Mouse (Mus musculus) stomach, postnatal 0 days (tissue): ENCODE data around the gene Prpf4b. TPM values are rescaled to one million over a fixed set of nuclear protein-coding genes. Genes with fewer than 3 reads are reported as not detected.
A peak's percentile ranks its signal among the peaks of the same experiment; 100 is the strongest.
"Not testable (repeated sequence)": the region's sequence is repeated elsewhere in the genome, so short reads cannot be mapped to it uniquely, and the experiment has no call there.

Experiments
- ATAC-seq: fragments of 200-750 bp; cut with Nextera tagmentation; 2 replicates; pipeline ENCODE4 v1.8.0; 2017; ENCODE audit not compliant: low FRiP score, low TSS enrichment
- DNase-seq: peaks from one replicate; pipeline ENCODE4 v3.0.0-alpha.2; 2016; ENCODE audit warnings: low spot score
- H3K27ac ChIP-seq: fragments of 300-500 bp; sonication (generic); replicated peaks from 2 replicates; pipeline ENCODE4 v1.5.1; 2014; ENCODE audit warnings: mild to moderate bottlenecking, control low read depth
- H3K27me3 ChIP-seq: fragments of 300-500 bp; sonication (generic); 2 replicates; pipeline ENCODE4 v1.6.1; 2014; ENCODE audit warnings: low read length; ENCODE audit not compliant: control insufficient read depth, insufficient read depth
- H3K36me3 ChIP-seq: fragments of 300-500 bp; sonication (generic); 2 replicates; pipeline ENCODE4 v1.6.1; 2014; ENCODE audit warnings: low read length, mixed read lengths; ENCODE audit not compliant: control insufficient read depth, insufficient read depth
- H3K4me1 ChIP-seq: fragments of 300-500 bp; sonication (generic); replicated peaks from 2 replicates; pipeline ENCODE4 v1.6.1; 2014; ENCODE audit warnings: antibody characterized with exemption; ENCODE audit not compliant: control insufficient read depth, insufficient read depth
- H3K4me2 ChIP-seq: fragments of 300-500 bp; sonication (generic); replicated peaks from 2 replicates; pipeline ENCODE4 v1.6.1; 2014; ENCODE audit warnings: low read depth, mild to moderate bottlenecking, control low read depth, moderate library complexity
- H3K4me3 ChIP-seq: fragments of 300-500 bp; sonication (generic); 2 replicates; pipeline ENCODE4 v1.5.1; 2014; ENCODE audit warnings: low read depth, low read length, control low read depth
- H3K9ac ChIP-seq: fragments of 300-500 bp; sonication (generic); 2 replicates; pipeline ENCODE4 v1.6.1; 2014; ENCODE audit warnings: mild to moderate bottlenecking, low read length, control low read depth, mixed read lengths
- H3K9me3 ChIP-seq: fragments of 300-500 bp; sonication (generic); 2 replicates; pipeline ENCODE4 v1.6.1; 2016; ENCODE audit warnings: low read length; ENCODE audit not compliant: control insufficient read depth
- CTCF ChIP-seq: IDR thresholded peaks from 2 replicates; pipeline ENCODE4 v1.5.1; 2016; ENCODE audit warnings: antibody characterized with exemption, low read depth, mild to moderate bottlenecking, moderate library complexity
- EP300 ChIP-seq: optimal IDR thresholded peaks from 2 replicates; pipeline ENCODE3; 2016; ENCODE audit warnings: antibody characterized with exemption
- WGBS: fragments of 180-500 bp; shearing (Covaris S2); extraction: QIAGEN DNeasy Blood & Tissue Kit; methylation state at CpG from one replicate; pipeline ENCODE4 v1.1.7; 2014; 5-methylcytosine and 5-hydroxymethylcytosine counted together
- polyA plus RNA-seq: library from polyadenylated mRNA; unstranded; fragments of >200 nt; fragmentation: Nextera tagmentation; extraction: Ambion mirVana; gene quantifications from 2 replicates; pipeline ENCODE4 v1.2.1, GENCODE M21; 2015

The Prpf4b gene
- polyA plus RNA-seq, 1 experiment from 2014 or later, result 42.7 TPM

DNA sequence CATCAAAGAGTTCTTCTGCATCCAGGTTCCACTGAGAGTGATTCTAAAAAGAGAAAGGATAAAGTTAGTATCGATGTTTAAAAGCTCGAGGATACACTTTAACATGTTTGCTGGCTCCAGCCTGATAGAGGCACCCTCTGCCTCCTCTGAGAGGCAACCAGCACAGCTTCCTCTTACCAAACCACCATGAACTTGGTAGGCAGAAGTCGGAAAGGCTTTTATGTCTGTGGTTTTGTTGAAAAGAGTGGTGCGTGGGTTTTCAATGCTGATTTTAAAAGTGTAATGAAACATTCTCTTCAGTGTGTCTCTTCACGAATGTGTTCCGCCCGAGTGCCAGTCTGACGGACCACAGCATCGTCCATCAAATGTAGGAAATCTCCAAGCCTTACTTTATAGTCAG lies 39.5 kb downstream of the Prpf4b start:
- Histone ChIP-seq H3K4me2 (no peak overlapping the region), H3K36me3 (no peaks in the 10 kb centered on the region), H3K9me3 (no peaks in the 10 kb centered on the region), H3K4me1 (no peaks in the 10 kb centered on the region), H3K27ac (no peak overlapping the region), H3K27me3 (no peaks in the 10 kb centered on the region), H3K4me3 (no peak overlapping the region), H3K9ac (no peak overlapping the region)
- TF ChIP-seq EP300, result no peak
- TF ChIP-seq CTCF, result no peak
- 80% methylated on average over 9 of the region's 9 CpGs for WGBS
- no peak for DNase-seq
- ATAC-seq, result no peak

DNA sequence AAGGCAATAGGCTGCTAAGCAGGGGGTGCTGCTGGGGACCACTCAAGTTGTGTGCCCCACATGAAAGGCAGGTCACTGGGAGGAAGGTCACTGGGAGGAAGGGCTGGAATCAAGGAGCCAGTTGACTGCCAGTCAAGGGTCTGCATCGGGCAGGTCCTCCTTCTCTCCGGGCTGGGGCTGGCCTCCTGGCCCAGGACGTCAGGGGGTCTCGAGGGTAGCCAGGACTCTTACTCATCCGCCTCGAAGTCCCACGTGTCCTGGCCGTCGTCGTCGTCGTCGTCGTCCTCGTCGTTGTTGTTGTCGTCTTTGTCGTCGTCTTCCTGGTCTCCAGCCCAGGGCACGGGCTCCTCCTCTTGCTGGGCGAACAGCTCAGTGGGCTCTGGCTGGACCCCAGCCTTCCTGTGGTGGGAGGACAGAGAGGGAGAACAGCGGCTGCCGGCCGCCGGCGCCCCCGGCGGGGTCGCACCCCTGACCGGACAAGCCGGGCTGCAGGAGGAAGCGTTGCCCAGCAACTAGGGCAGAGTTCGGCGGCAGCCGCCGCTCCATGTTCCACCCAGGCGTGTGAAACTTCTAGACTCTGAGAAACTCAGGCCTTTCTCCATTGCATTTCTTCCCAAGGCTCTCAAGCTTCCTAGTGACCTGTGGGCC lies 41.5 kb downstream of the Prpf4b start:
- WGBS, result 32% methylated on average over 37 of the region's 37 CpGs
- Histone ChIP-seq H3K27ac (no peak overlapping the region), H3K27me3 (no peaks in the 10 kb centered on the region), H3K9me3 (no peaks in the 10 kb centered on the region), H3K4me2 (peak overlapping the region; percentile 58), H3K36me3 (no peaks in the 10 kb centered on the region), H3K4me3 (peak overlapping the region; percentile 31), H3K4me1 (no peaks in the 10 kb centered on the region), H3K9ac (peak overlapping the region; percentile 45)
- DNase-seq (peak; percentile 33), ATAC-seq (peak; percentile 63; the same call in 1 of the 2 replicates)
- TF ChIP-seq CTCF, result no peak
- no peak for TF ChIP-seq EP300

DNA sequence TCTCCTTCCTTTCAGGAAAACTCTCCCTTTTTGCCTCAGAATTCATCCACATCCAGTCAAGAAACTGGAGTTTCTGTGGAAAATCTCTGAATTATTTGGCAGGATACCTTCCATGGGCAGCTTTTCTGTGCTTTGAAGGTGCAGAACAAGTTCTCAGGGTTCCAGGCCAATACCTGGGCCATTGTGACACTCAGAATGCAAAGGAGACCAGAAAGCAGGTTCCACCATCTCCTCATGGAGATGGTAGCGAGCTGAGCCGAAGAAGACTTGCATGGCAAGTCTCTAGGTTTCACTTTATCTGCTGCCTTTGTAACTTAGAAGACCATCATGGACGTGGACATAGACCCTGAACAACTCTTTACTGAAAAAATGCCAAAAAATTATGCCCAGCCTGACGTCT lies 49.1 kb downstream of the Prpf4b start, which contains the start of the genes Fam217a and 4933417A18Rik:
Gene Fam217a, minus strand, starts transcription at position 101 of the 400 bp plus-strand sequence.
Gene 4933417A18Rik, plus strand, starts transcription at position 200 of the 400 bp plus-strand sequence.
- WGBS, result 75% methylated on average over 4 of the region's 4 CpGs
- no peak for DNase-seq
- Histone ChIP-seq H3K27me3 (no peaks in the 10 kb centered on the region), H3K4me1 (no peaks in the 10 kb centered on the region), H3K9me3 (no peaks in the 10 kb centered on the region), H3K4me2 (no peak within 1 kb of the TSS), H3K36me3 (no peaks in the 10 kb centered on the region), H3K27ac (no peak within 1 kb of the TSS), H3K4me3 (no peak within 1 kb of the TSS), H3K9ac (no peak within 1 kb of the TSS)
- no peak for ATAC-seq
- no peak for TF ChIP-seq EP300

DNA sequence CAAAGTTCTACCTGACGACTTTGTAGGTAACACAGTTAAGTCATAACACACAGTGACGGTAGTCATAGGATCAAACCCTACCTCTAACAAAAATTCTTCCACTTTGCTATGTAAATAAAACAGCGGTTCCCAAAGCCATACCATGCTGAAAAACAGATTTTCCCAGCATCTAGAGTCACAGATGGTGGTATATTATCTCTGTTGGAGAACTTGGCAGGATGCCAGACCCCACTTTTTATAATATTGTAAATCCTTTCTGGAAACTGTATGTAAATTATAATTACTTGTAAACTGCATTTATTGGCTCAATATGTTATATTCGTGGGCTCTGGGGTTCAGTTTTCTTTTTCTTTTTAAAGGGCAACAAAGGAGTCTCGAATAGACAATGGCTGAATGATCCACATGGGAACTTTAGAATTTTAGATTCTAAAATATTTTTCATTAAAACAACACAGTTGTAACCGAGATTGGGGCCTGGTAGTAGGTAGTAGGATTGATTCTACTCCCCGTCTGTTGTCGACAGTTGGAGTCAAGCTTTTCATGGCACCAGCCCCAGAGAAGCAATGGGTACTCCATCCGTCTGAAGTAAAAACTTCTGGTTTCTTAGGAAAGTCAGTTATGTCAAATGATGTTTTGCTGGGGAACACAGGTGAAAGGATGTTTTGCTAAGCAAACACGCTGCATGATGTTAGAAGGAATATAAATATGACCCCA lies 60.0 kb downstream of the Prpf4b start:
- H3K4me2 ChIP-seq, result no peak overlapping the region
- TF ChIP-seq CTCF, result no peak
- TF ChIP-seq EP300, result no peak
- no peaks in the 10 kb centered on the region for H3K27me3 ChIP-seq
- no peaks in the 10 kb centered on the region for H3K9me3 ChIP-seq
- 71% methylated on average over 10 of the region's 10 CpGs for WGBS
- H3K27ac ChIP-seq, result no peak overlapping the region
- ATAC-seq (no peak), DNase-seq (no peak)
- no peak overlapping the region for H3K4me3 ChIP-seq
- no peaks in the 10 kb centered on the region for H3K4me1 ChIP-seq
- no peaks in the 10 kb centered on the region for H3K36me3 ChIP-seq
- no peak overlapping the region for H3K9ac ChIP-seq

DNA sequence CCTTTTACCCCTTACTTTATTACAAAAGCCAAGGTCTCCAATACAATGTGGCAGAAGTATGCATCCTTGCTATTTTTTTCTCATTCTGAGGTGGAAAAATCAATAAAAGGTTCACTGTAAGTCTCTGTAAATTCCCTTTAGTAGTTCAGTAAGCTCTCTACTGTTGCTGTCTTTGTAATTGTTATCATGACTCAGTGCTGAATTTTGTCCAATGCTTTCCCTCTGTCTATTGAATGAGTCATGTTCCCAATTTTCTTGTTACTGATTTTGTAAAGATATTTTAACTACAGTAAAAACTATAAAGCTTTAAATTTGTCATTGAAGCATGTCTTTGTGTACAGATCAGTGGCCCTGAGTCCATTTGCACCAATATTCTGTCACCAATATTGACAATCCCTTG lies 67.3 kb downstream of the Prpf4b start:
- Histone ChIP-seq H3K4me1 (no peaks in the 10 kb centered on the region), H3K27me3 (no peaks in the 10 kb centered on the region), H3K9ac (no peak overlapping the region), H3K4me3 (no peak overlapping the region), H3K36me3 (no peaks in the 10 kb centered on the region), H3K27ac (no peak overlapping the region), H3K9me3 (no peaks in the 10 kb centered on the region), H3K4me2 (no peak overlapping the region)
- no peak for ATAC-seq
- DNase-seq, result no peak
- TF ChIP-seq EP300 (no peak), CTCF (no peak)

DNA sequence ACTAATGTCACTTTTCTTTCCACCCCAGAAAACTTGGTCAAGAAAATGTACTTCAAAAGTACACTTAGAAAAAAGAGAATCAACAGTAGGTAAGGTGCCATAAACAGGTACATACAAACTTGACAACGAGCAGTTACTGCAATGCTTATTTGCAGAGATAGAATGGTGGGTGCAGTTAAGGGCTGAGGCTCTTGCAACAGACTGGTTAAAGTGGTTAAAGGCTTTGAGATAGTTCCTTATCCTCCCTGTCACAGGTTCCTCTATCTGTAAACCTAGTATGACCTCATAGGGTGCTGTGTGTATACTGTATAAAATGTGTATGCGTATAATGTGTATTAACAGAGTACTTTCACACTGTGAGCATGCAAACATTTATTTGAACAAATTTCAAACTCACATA lies 76.3 kb downstream of the Prpf4b start:
- not testable (repeated sequence) for H3K4me3 ChIP-seq, H3K27me3 ChIP-seq, H3K4me1 ChIP-seq, ATAC-seq, H3K4me2 ChIP-seq, H3K9me3 ChIP-seq, DNase-seq, H3K27ac ChIP-seq, H3K9ac ChIP-seq, H3K36me3 ChIP-seq
- 86% methylated on average over 2 of the region's 2 CpGs for WGBS

Other genes starting within 250 kb of the Prpf4b start
- gene Pxdc1, start 221.8 kb upstream of the Prpf4b start, polyA plus RNA-seq, result 13.8 and 14.4 TPM in 2 replicates
- 0.07 TPM in 1 of 2 replicates, not detected in the other for gene Fam50b, start 140.5 kb upstream of the Prpf4b start, polyA plus RNA-seq
- gene Fam217a, start 49.0 kb downstream of the Prpf4b start, polyA plus RNA-seq, result 0.78 and 0.96 TPM in 2 replicates
- not detected in 2 replicates for gene 4933417A18Rik, start 49.1 kb downstream of the Prpf4b start, polyA plus RNA-seq
- 1.3 and 1.5 TPM in 2 replicates for gene Eci3, start 88.5 kb downstream of the Prpf4b start, polyA plus RNA-seq
- 161 and 163 TPM in 2 replicates for gene Eci2, start 151.8 kb downstream of the Prpf4b start, polyA plus RNA-seq